Mouse (Mus musculus) forebrain, embryonic 12.5 days (tissue): Measurements from ENCODE around the gene Syt9. TPM values are rescaled to one million over a fixed set of nuclear protein-coding genes. Genes with fewer than 3 reads are reported as not detected.
A peak's percentile ranks its signal among the peaks of the same experiment; 100 is the strongest.

Source experiments
- ATAC-seq: fragments of 200-750 bp; cut with Nextera tagmentation; 2 replicates; pipeline ENCODE4 v1.8.0; 2017; ENCODE audit warnings: moderate TSS enrichment; ENCODE audit not compliant: low FRiP score
- H3K27ac ChIP-seq: fragments of 300-500 bp; sonication (generic); 2 replicates; pipeline ENCODE4 v1.5.1; 2016; ENCODE audit warnings: mild to moderate bottlenecking
- H3K27me3 ChIP-seq: fragments of 300-500 bp; sonication (generic); 2 replicates; pipeline ENCODE4 v1.6.1; 2016; ENCODE audit warnings: mild to moderate bottlenecking
- H3K36me3 ChIP-seq: fragments of 300-500 bp; sonication (generic); replicated peaks from 2 replicates; pipeline ENCODE4 v1.6.1; 2016; ENCODE audit warnings: mild to moderate bottlenecking
- H3K4me1 ChIP-seq: fragments of 300-500 bp; sonication (generic); 2 replicates; pipeline ENCODE4 v1.6.1; 2016
- H3K4me2 ChIP-seq: fragments of 300-500 bp; sonication (generic); 2 replicates; pipeline ENCODE4 v1.6.1; 2016; ENCODE audit warnings: mild to moderate bottlenecking, moderate library complexity
- H3K4me3 ChIP-seq: fragments of 300-500 bp; sonication (generic); replicated peaks from 2 replicates; pipeline ENCODE4 v1.5.1; 2016; ENCODE audit warnings: mild to moderate bottlenecking
- H3K9ac ChIP-seq: fragments of 300-500 bp; sonication (generic); 2 replicates; pipeline ENCODE4 v1.6.1; 2016; ENCODE audit warnings: mild to moderate bottlenecking
- H3K9me3 ChIP-seq: fragments of 300-500 bp; sonication (generic); 2 replicates; pipeline ENCODE4 v1.6.1; 2016
- WGBS: fragments of 180-500 bp; shearing (Covaris S2); methylation state at CpG from one replicate; pipeline ENCODE4 v1.1.7; 2016; 5-methylcytosine and 5-hydroxymethylcytosine counted together
- polyA plus RNA-seq: library from polyadenylated mRNA; unstranded; fragments of >200 nt; fragmentation: Nextera tagmentation; extraction: Ambion mirVana; gene quantifications from 2 replicates; pipeline ENCODE4 v1.2.1, GENCODE M21; 2016

Syt9 gene
- polyA plus RNA-seq, 1 experiment from 2014 or later = 5.7 TPM

DNA sequence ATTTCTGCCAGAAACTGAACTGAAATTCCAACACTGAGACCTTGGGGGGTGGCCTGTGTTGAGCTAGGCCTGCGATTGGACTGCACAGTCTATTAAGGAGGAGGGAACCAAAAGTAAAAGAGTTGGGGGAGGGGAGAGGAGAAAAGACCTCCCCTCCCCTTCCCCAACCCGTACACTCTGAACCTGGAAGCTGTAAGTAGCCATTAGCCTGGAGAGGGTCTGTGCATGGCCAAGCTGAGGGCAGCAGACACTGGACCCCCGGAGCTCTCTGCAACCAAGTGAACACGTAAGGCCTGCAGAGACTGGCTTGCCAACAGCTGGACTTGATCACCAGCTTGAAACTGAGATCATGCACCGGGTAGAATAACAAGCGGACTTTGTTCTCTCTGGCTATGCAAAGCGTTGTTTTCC is 196.7 kb downstream of the Syt9 start, which contains the start of gene Olfml1:
TSS of gene Olfml1 (plus strand) at position 186 of the 411 bp plus-strand sequence.
- H3K4me3 ChIP-seq = 0 out of 2 replicates have a peak within 1 kb of the TSS, but pooled peaks have one; percentile 1
- H3K9ac ChIP-seq = no peak within 1 kb of the TSS
- no peak within 1 kb of the TSS for H3K4me2 ChIP-seq
- H3K27me3 ChIP-seq = no peaks in the 10 kb centered on the region
- H3K27ac ChIP-seq = no peak within 1 kb of the TSS
- no peaks in the 10 kb centered on the region for H3K4me1 ChIP-seq
- H3K36me3 ChIP-seq = no peaks in the 10 kb centered on the region
- no peak for ATAC-seq
- WGBS = 63% methylated on average over 7 of the region's 7 CpGs
- no peaks in the 10 kb centered on the region for H3K9me3 ChIP-seq

DNA sequence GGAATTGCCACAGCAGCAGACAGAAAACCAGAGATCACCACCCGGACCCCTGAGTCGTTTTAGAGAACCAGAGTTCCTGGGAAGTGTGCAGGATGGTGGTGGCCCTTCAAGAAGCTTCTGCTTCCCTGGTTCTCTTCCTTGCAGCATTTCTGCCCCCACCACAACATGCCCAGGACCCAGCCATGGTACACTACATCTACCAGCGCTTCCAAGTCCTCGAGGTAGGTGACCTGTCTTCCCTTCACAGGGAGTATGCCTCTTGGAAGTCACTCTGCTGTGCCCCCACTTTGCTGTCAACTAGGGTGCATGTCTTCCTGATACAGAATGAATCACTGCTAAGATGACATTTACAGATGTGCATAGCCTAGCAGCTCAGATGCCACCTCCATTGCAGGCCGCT is 197.1 kb downstream of the Syt9 start:
- Histone ChIP-seq H3K27me3 (no peaks in the 10 kb centered on the region), H3K9me3 (no peaks in the 10 kb centered on the region), H3K27ac (no peak overlapping the region), H3K9ac (no peak overlapping the region), H3K4me3 (0 out of 2 replicates have a peak overlapping the region, but pooled peaks have one; percentile 1), H3K4me1 (no peaks in the 10 kb centered on the region), H3K36me3 (no peaks in the 10 kb centered on the region), H3K4me2 (no peak overlapping the region)
- ATAC-seq = no peak
- WGBS = 78% methylated on average over 5 of the region's 5 CpGs

GRCm38 (mm10) chr7:107568971-107569370 is 198.4 kb downstream of the Syt9 start:
- Histone ChIP-seq H3K9me3 (no peaks in the 10 kb centered on the region), H3K9ac (no peak overlapping the region), H3K36me3 (no peaks in the 10 kb centered on the region), H3K4me1 (no peaks in the 10 kb centered on the region), H3K27ac (no peak overlapping the region), H3K4me3 (no peak overlapping the region), H3K27me3 (no peaks in the 10 kb centered on the region), H3K4me2 (no peak overlapping the region)
- ATAC-seq = no peak
- 79% methylated on average over 4 of the region's 4 CpGs for WGBS

GRCm38 (mm10) chr7:107573856-107574255 is 203.3 kb downstream of the Syt9 start:
- 78% methylated on average over 2 of the region's 2 CpGs for WGBS
- no peak overlapping the region for H3K27ac ChIP-seq
- ATAC-seq = no peak
- H3K4me2 ChIP-seq = no peak overlapping the region
- no peaks in the 10 kb centered on the region for H3K4me1 ChIP-seq
- no peaks in the 10 kb centered on the region for H3K9me3 ChIP-seq
- no peaks in the 10 kb centered on the region for H3K27me3 ChIP-seq
- H3K36me3 ChIP-seq = no peaks in the 10 kb centered on the region
- no peak overlapping the region for H3K4me3 ChIP-seq
- no peak overlapping the region for H3K9ac ChIP-seq

GRCm38 (mm10) chr7:107574276-107574675 is 203.7 kb downstream of the Syt9 start:
- Histone ChIP-seq H3K4me2 (no peak overlapping the region), H3K9ac (no peak overlapping the region), H3K9me3 (no peaks in the 10 kb centered on the region), H3K27me3 (no peaks in the 10 kb centered on the region), H3K27ac (no peak overlapping the region), H3K36me3 (no peaks in the 10 kb centered on the region), H3K4me1 (no peaks in the 10 kb centered on the region), H3K4me3 (no peak overlapping the region)
- 64% methylated on average over 3 of the region's 3 CpGs for WGBS
- no peak for ATAC-seq

DNA sequence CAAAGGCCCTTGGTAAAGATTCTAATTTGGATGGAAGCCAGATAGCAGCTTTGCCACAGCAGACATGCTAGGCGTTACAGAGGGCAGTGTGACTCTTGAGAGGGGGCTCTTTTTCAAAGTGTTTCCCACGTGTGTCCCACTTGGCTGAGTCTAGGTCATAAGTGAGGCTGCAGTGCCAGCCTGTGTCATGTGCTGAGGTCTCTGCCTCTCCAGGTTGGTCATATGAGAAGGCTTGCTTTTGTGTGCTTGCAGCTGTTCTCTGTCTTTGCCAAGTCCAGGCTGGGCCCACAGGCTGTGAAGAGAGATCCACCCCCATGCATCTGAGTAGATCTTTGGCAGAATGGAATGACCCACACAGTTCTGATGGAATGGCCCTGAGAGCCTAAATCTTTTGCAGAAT is 222.1 kb downstream of the Syt9 start:
- Histone ChIP-seq H3K4me3 (no peak overlapping the region), H3K36me3 (no peaks in the 10 kb centered on the region), H3K4me2 (no peak overlapping the region), H3K27ac (no peak overlapping the region), H3K9me3 (no peaks in the 10 kb centered on the region), H3K4me1 (peaks cover 11% of the 10 kb centered on the region; the same call in 1 of the 2 replicates), H3K9ac (no peak overlapping the region), H3K27me3 (peaks cover 7% of the 10 kb centered on the region; the same call in 1 of the 2 replicates)
- ATAC-seq = no peak
- WGBS = 32% methylated on average over 2 of the region's 2 CpGs

DNA sequence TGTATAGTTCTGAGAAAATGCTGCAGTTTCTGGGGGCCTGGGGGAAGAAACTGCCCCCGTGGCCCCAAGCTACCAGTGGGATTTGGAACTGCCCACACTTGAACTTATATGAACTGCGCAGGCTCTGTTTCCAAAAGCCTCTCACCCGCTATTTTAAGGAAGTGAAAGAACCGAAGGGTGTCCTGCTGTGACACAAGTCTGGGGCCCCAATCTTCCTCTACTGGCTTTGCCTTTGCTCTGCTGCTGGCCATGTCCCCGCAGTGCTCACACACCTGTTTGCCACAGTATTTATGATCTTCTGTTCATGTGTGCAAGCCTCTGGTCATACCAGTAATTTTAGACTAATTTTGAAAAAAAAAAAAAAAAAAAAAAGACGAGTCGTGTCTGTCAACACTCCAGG is 223.4 kb downstream of the Syt9 start:
- WGBS = 27% methylated on average over 7 of the region's 7 CpGs
- H3K4me3 ChIP-seq = no peak overlapping the region
- no peak overlapping the region for H3K27ac ChIP-seq
- no peaks in the 10 kb centered on the region for H3K36me3 ChIP-seq
- no peak for ATAC-seq
- H3K4me1 ChIP-seq = peaks cover 11% of the 10 kb centered on the region; the same call in 1 of the 2 replicates
- H3K4me2 ChIP-seq = peak overlapping the region; percentile 90; the same call in 1 of the 2 replicates
- no peaks in the 10 kb centered on the region for H3K9me3 ChIP-seq
- no peak overlapping the region for H3K9ac ChIP-seq
- peaks cover 10% of the 10 kb centered on the region; the same call in 1 of the 2 replicates for H3K27me3 ChIP-seq

DNA sequence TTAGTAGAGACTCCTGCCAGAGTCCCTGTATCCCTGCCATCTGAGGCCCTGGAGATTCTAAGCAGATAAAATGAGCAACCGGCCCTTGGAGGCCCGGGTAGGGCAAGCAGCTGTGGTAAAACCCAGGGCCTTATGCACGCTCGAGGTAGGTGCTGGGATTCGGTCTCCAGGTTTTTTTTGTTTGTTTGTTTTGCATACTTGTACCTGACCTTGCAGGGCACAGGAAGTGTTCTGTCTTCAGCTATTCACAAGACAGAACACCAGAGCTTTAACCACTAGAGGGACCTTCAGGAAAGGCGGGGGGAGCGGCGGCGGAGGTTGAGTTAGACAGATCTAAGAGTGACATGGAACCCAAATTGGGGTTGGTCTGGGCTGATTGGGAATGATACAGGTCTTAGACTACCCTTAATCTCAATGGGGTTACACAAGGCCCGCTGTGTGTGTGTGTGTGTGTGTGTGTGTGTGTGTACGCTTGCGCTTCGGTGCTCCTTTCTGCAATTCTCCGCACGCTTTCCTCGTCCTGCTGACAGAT is 223.9 kb downstream of the Syt9 start:
- Histone ChIP-seq H3K27ac (no peak overlapping the region), H3K9me3 (no peaks in the 10 kb centered on the region), H3K9ac (peak overlapping the region; percentile 50), H3K27me3 (peaks cover 11% of the 10 kb centered on the region; the same call in 1 of the 2 replicates), H3K36me3 (no peaks in the 10 kb centered on the region), H3K4me3 (peak overlapping the region; percentile 54), H3K4me1 (peaks cover 11% of the 10 kb centered on the region; the same call in 1 of the 2 replicates), H3K4me2 (peak overlapping the region; percentile 90)
- peak; percentile 73 for ATAC-seq
- 3% methylated on average over 16 of the region's 16 CpGs for WGBS

DNA sequence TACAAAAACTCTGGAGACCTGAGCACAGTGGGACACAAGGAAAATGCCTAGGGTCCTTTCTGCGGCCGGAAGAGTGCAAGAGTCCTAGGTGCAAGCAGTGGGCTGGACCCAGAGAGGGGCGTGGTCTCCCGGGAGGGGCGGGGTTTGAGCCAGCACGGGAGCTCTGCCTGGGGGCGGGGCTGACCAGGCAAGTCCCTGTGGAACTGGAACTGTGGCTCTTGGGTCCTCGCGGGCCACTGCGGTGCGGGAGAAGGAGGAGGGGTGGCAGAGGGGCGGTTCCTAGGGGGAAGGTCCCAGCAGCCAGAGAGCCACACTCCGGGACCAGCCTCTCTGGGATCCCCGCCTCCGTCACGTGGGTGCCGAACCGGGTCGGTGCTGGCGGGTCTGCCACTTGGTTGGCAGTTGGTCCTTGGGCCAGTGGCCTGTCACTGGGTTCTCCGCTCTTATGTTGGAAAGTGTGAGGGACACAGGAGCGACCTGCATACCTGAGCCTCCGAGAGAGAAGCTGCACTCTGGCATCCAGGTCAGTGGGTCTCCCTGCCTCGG is 224.4 kb downstream of the Syt9 start, which contains the start of gene Ppfibp2:
TSS of gene Ppfibp2 (plus strand) at position 351 of the 546 bp plus-strand sequence.
- H3K36me3 ChIP-seq = no peaks in the 10 kb centered on the region
- peak; percentile 98 for ATAC-seq
- WGBS = under 1% methylated on average over 24 of the region's 24 CpGs
- no peaks in the 10 kb centered on the region for H3K9me3 ChIP-seq
- no peak within 1 kb of the TSS for H3K27ac ChIP-seq
- peak within 1 kb of the TSS; percentile 90 for H3K4me2 ChIP-seq
- H3K4me3 ChIP-seq = peak within 1 kb of the TSS; percentile 54
- peaks cover 11% of the 10 kb centered on the region; the same call in 1 of the 2 replicates for H3K27me3 ChIP-seq
- peaks cover 11% of the 10 kb centered on the region; the same call in 1 of the 2 replicates for H3K4me1 ChIP-seq
- peak within 1 kb of the TSS; percentile 50 for H3K9ac ChIP-seq

GRCm38 (mm10) chr7:107595426-107595825 is 224.9 kb downstream of the Syt9 start:
- Histone ChIP-seq H3K4me1 (peaks cover 11% of the 10 kb centered on the region; the same call in 1 of the 2 replicates), H3K36me3 (no peaks in the 10 kb centered on the region), H3K4me2 (peak overlapping the region; percentile 90), H3K27me3 (peaks cover 11% of the 10 kb centered on the region; the same call in 1 of the 2 replicates), H3K9me3 (no peaks in the 10 kb centered on the region), H3K4me3 (peak overlapping the region; percentile 54), H3K9ac (0 out of 2 replicates have a peak overlapping the region, but pooled peaks have one; percentile 50), H3K27ac (no peak overlapping the region)
- ATAC-seq = no peak
- WGBS = 10% methylated on average over 13 of the region's 13 CpGs

DNA sequence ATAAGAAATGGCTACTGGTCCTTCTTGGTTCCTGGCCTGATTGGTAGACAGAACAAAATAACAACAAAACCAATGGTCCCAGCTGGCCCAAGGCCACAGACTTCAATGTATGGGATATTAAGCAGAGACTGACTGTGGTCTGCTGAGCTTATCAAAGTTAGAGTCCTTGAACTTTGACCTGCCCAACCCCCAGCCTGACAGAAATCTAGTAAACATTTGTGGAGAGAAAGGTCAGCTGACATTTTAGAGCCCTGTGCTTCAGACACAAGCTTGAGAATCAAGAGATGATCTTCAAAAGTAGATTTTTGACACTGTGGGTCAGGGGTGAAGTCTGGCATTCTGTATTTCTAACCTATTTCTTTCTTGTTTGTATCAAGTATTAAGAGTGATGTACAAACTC is 226.2 kb downstream of the Syt9 start:
- no peaks in the 10 kb centered on the region for H3K36me3 ChIP-seq
- no peak overlapping the region for H3K9ac ChIP-seq
- H3K4me2 ChIP-seq = no peak overlapping the region
- H3K27me3 ChIP-seq = peaks cover 11% of the 10 kb centered on the region; the same call in 1 of the 2 replicates
- no peak for ATAC-seq
- peaks cover 11% of the 10 kb centered on the region; the same call in 1 of the 2 replicates for H3K4me1 ChIP-seq
- no peaks in the 10 kb centered on the region for H3K9me3 ChIP-seq
- H3K27ac ChIP-seq = no peak overlapping the region
- no peak overlapping the region for H3K4me3 ChIP-seq

DNA sequence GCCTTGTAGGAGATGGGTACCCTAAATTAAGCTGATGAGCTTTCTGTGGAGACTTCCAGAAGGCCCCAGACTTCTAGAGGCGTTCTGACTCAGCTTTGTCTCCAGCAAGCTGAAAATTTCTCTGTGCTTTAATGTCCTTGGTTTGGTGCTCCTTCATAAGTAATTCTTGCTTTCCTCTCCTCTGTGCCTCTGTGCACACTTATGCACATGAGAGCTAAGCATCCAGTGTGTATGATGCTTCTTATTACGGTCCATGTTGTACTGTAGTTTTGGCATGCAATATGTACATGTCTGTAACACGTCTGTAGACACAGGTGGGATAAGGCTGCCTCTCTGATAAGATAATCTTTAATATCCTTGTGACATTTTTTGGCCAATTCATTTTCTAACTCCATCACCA is 227.4 kb downstream of the Syt9 start:
- no peak for ATAC-seq
- Histone ChIP-seq H3K9me3 (no peaks in the 10 kb centered on the region), H3K4me1 (0 out of 2 replicates have a peak, but pooled peaks cover 8% of the 10 kb centered on the region), H3K27ac (no peak overlapping the region), H3K9ac (no peak overlapping the region), H3K4me3 (no peak overlapping the region), H3K27me3 (peaks cover 11% of the 10 kb centered on the region; the same call in 1 of the 2 replicates), H3K36me3 (no peaks in the 10 kb centered on the region), H3K4me2 (no peak overlapping the region)
- WGBS = 88% methylated on average over 3 of the region's 3 CpGs
